Mouse (Mus musculus) adrenal gland, adult 10 weeks (tissue): Measurements from ENCODE around the gene Cdr1. TPM values are rescaled to one million over a fixed set of nuclear protein-coding genes. Genes with fewer than 3 reads are reported as not detected.

Experiments
- polyA plus RNA-seq: library from polyadenylated mRNA; stranded (reverse); fragments of 350-450 nt; fragmentation: Illumina TruSeq; extraction: RNeasy Lipid Tissue Mini Kit (QIAGEN cat#74804); gene quantifications from one replicate; pipeline ENCODE4 v1.2.3, GENCODE M21; 2014; ENCODE audit warnings: low read depth, low replicate concordance

Cdr1 gene
- not detected for polyA plus RNA-seq

GRCm38 (mm10) chrX:61185458-61185857, at the start of gene Cdr1:
Cdr1 (minus strand) TSS chrX:61185558.

